Mouse (Mus musculus): ENCODE measurements at regions not wholly inside any gene's neighbourhood (a gene's known extent, or its start where the extent isn't known, plus 50 kb on each side); places are given as distances from the start of the nearest gene placed in this dataset.
"Not testable (repeated sequence)": the region's sequence is repeated elsewhere in the genome, so short reads cannot be mapped to it uniquely, and the experiment has no call there.

DNA sequence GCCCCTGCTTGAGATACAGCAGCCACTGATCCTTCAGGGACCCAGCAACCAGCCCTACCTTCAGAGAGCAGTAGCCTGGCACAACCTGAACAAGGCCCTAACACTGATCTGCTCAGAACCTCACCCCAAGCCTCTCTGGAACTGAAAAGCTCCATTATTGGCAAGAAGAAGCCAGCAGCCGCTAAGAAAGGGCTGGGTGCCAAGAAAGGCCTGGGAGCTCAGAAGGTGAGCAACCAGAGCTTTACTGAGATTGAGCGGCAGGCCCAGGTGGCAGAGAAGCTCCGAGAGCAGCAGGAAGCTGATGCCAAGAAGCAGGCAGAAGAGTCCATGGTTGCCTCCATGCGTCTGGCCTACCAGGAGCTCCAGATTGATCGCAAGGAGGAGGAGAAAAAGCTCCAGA lies 74.4 kb upstream of the Oxtr start:
- DNase-seq (ENCODE audit: low spot score in 2 of 2): not testable (repeated sequence)

DNA sequence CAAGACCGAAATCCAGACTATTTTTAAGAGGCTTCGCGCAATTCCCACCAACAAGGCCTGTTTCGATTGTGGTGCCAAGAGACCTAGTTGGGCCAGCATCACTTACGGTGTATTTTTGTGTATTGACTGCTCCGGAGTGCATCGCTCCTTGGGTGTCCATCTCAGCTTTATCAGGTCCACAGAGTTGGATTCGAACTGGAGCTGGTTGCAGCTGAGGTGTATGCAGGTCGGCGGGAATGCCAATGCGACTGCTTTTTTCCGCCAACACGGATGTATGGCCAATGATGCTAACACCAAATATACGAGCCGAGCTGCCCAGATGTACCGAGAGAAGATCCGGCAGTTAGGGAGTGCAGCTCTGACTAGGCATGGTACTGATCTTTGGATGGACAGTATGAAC lies 73.9 kb upstream of the Oxtr start:
- DNase-seq (ENCODE audit: low spot score in 2 of 2): not testable (repeated sequence)

DNA sequence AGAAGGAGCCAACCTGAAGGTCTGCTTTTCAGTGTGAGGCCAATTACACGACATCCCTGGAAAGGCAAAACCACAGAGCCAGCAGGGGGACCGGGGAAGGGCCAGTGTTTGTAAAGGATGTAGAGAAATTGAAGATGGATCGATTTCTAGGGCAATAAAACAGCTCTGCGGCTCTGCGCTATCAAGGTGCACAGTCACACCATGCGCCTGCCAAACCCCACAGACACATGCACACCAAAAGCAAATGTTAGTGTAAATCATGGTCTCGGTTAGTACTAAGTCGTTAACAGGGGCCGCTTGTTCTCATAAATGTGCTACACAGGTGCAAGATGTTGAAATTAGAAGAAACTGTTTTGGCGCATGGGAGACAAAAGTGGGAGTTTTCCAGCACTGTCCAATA lies 72.3 kb upstream of the Oxtr start:
- DNase-seq (ENCODE audit: low spot score in 2 of 2): no peak

DNA sequence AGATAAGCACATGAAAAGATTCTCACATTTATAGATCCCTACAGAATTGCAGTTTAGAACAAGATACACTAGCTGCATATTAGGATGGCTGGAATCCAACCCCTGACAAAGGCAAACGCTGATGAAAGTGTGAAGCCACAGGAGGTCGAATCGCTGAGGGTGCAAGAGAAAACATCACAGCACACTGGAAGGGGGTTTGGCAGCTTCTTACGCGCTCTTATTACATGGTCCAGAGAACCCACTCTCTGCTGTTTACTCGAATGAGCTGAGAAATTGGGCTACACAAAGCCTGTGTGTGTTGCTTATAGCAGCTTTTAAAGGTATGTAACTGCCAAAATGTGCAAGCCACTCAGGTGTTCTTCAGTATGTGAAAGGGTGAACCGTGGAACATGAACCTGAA lies 71.8 kb upstream of the Oxtr start:
- no peak for DNase-seq (ENCODE audit: low spot score in 2 of 2)

DNA sequence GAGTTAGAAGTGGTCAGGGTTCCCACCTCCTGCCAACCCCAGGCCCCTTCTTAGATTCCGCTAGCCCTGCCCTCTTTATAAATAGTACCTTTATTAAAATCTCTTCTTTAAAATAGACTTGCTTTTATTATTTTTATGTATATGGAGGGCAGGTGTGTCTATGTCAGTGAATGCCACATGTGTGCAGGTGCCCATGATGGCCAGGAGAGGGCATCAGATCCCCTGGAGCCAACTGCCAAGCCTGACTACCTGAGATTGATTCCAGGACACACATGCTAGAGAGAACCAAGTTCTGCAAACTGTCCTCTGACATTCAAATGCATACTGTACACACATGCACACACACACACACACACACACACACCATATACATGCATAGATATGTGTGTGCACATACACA lies 69.8 kb upstream of the Oxtr start:
- DNase-seq (ENCODE audit: low spot score in 2 of 2): no peak

DNA sequence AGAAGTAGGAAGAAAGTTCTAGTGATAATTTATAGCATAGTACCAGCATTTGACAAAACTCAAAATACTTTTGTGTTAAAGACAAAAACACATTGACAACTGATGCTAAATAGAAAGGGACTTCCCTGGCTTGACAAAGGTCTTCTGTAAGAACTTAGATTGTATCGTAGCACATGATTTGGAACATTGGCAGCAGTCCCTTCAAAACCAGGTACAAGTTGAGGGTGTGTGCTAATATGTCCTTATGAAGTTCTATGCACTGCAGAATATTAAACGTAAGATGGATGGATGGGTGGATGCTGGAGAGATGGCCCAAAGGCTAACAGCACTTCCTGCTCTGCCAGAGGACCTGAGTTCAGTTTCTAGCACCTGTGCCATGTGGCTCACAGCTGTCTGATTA lies 67.8 kb upstream of the Oxtr start:
- no peak for DNase-seq (ENCODE audit: low spot score in 2 of 2)

DNA sequence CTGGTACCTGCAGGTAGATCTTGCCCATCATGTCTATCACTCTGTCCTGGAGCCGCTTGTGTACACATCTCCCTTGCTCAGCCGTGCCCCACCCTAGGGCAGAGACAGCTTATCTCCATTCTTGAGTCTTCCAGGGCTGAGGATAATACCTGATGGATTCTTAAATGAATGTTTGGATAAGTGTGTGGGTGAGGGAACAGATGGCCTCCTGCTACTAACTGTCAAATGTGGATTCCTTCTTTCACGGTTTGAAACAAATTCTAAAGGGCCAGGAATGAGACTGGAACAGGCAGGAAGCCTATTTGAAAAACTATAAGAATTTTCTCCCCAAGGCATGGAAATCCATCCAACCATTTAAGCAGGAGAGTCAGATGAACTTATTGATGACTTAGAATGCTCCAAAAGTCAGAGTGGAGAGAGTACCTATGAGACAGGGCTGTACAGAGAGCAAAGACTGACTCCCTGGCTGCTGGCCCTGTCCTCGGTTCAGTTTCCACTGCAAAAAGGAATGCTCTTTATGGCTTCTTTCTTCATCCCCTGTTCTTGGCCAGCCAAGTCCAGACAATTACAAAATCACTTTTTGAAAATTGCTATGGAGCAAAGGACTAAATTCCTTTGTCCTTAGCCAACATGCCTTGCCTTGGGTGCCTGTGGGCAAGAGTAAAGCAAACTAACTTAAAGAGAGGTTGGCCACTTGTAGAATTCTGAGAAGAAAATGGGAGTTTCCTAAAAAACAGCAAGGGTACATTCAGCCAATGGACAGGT lies 66.8 kb upstream of the Oxtr start:
- peak in 1 of 2 experiments; percentile 32 for DNase-seq (ENCODE audit: low spot score in 2 of 2)

DNA sequence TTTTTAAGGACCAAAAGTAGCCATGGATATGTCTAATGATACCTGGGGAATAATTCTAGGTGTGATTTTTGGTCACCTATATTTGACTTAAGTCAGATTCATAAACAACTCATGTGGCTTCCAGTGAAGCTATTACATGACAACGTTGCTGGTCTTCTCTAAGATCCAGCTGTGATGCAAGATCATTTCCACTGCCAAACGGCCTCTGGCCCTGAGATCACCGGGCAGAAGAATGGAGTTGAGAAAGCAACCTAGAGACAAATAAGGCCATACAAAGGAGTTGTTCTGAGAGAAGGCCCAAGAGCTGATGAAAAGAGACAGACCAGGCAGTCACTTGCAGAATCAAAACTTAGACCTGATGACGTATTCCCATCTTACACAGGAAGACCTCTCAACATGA lies 64.3 kb upstream of the Oxtr start:
- DNase-seq (ENCODE audit: low spot score in 2 of 2): no peak

DNA sequence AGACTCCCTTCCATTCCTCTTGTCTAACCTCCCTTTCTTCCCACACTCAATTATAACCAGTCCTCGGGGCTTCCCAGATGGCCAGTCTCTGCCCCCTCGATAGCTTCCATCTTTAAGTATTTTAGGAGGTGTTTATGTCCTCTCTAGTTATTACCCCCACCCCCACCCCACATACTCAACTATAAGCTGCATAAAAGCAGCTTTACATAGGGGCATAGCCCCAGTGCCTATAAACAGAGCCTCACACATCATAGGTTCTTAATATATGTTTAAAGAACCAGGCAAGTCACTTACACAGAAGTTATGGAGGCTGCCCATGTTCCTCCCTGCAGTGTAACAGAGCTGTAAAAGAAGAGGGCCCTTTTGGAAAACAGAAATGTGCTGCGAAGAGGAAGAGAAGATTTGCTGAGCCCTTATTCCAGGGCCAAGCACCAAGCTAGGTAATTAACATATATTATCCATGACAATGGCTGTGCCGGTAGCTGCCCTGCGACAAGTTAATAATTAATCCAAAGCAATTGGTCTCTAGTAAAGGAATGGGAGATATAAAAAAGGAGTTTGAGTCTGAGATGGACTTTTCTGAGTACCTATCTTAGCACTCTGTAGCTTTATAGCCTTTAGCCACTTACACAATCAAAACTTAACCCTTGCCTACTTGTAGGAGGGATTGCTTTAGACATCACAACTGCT lies 63.6 kb upstream of the Oxtr start:
- DNase-seq (ENCODE audit: low spot score in 2 of 2): no peak

DNA sequence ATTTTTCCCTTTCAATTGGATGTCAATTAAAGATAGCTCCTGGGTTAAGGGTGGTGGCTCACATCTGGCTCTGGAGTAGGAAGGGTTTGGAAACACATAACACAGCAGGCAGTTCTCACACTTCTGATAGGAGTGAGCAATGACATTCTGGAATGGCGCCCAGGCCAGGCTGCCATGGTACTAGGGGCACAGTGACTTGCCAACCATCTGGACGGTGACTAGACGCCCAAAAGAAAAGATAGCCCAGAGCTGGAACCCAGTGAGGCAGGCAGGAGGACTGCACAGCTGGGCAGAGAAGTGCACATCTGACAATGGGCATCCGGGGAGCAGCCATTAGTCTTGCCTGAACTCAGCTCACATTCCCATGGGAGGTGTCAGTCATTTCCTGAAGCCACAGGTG lies 62.8 kb upstream of the Oxtr start:
- DNase-seq (ENCODE audit: low spot score in 2 of 2): no peak

DNA sequence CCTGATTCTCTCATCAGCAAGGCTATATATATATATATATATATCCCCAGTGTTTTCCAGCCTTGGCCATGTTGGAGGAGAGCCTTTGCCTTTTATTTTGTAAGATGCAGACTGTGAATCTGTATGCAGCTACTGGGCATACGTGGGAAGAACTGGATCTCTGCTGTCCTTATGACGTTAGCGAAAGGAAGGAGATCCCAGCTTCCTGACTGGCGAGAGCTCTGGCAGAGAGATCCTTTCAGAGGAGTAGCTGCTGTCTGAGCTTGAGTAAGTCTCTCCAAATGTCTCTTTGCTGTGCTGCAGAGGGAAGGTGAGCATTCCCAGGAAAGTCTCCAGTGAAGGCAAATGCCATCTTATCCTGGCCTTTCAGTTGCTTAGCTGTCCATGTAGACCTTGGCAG lies 61.6 kb upstream of the Oxtr start:
- no peak for DNase-seq (ENCODE audit: low spot score in 2 of 2)

DNA sequence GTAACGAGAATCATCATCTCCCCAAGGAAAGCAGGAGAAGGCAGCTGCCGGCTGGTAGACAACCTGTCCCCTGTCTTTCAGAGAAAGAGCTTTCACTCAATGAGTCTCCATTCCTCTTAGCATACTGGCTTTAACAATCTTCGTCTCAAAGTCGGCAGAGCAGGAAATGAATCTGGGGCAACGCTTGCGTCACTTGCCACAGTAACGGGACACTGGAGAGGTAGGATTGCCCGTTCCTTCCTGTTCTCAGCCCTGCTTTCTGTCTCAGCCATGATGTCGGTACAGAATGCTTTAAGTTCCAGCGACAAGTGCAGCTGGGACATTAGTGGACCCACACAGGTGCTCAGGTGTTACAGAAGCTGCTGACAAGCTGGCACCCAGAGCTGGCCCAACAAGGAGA lies 57.5 kb upstream of the Oxtr start:
- no peak for DNase-seq (ENCODE audit: low spot score in 2 of 2)

DNA sequence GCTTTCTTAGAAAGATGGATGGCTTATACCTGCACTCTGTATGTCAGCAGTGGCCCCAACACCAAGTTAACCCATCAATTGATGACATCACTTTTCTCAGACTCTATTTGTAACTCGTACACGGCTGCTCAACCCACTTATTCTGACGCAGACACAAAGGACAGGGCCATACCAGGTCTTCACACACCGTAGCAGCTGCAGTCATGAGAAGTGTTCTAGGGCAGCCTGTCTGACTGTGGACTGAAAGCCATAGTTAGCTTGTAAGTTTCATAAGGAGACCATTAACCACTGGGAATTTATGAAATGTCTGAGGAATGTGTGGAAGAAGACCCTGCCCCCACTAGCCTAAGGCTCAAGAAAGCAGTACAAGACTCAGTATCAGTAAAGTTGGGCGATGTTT lies 56.3 kb upstream of the Oxtr start:
- no peak for DNase-seq (ENCODE audit: low spot score in 2 of 2)

DNA sequence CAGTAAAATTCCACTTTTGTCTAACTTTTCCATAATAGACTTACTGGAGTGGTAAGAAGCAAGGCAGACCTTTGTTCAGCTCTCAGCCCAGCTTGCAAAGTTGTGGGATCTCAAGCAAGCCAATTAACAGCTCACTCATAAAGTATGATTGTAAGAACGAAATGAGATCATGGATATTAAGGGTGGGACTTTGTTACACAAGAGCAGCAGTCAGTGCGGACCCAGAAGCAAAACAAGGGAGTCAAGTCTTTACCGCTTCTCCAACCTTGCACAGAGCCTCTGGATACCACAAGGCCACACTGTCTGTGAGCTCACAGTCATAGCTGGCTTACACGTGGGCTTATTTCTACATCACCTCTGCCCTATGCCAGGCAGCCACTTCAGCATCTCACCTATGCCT lies 54.6 kb upstream of the Oxtr start:
- no peak for DNase-seq (ENCODE audit: low spot score in 2 of 2)

DNA sequence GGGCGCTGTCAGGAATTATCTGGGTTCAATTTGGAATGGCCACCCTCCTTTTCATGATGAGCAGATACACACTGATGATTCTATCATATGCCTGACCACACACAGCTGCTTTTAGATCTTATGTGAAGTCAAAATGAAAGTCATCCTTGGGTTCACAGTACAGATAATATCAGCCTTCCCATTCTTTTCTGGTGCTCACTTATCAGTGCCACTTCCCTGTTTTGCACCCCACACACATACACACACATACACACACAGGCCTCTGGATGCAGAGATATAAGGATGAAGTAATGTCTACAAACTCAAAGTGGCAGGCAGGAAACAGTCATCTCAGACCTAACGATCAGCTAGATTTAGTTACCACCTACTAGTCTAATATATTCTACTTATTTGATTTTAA lies 52.9 kb upstream of the Oxtr start:
- no peak for DNase-seq (ENCODE audit: low spot score in 2 of 2)

Measured in right cerebral cortex, adult 2 months (tissue).